Mouse (Mus musculus): ENCODE data around the gene Rsph6a. TPM values are rescaled to one million over a fixed set of nuclear protein-coding genes. Genes with fewer than 3 reads are reported as not detected.
"Not testable (repeated sequence)": the region's sequence is repeated elsewhere in the genome, so short reads cannot be mapped to it uniquely, and the experiment has no call there.

The Rsph6a gene
- polyA plus RNA-seq, 1 experiment from 2014 or later = not detected

DNA sequence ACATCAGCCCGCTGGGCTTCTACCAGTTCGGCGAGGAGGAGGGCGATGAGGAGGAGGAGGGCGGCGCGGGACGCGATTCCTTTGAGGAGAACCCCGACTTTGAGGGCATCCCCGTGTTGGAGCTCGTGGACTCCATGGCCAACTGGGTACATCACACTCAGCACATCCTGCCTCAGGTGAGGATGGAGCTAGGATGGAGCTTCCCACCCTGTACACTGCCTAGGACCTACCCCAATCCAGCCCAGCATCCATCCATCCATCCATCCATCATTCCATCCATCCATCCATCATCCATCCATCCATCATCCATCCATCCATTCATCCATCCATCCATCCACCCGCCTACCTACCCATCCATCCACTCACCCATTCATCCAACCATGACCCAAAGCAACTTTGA, 11.4 kb downstream of the Rsph6a start:
- CTCF ChIA-PET = interaction anchor here (1.0 kb wide), 1 partner anchor 10 kb away, joined by 4 read pairs; no protein-coding TSS in a partner anchor
- DNase-seq (ENCODE audit: low read depth, low spot score) = no peak
- POLR2A ChIA-PET = no interaction called here
- no peak for ATAC-seq
- TF ChIP-seq CTCF (IDR thresholded peaks at IDR 0.05) = no peak
- in situ Hi-C loops (cut with MboI; ENCODE audit: low pct_unique_long_range_greater_than_20kb) = no loop called here
- H3K27me3 ChIP-seq = peaks cover 9% of the 10 kb centered on the region

DNA sequence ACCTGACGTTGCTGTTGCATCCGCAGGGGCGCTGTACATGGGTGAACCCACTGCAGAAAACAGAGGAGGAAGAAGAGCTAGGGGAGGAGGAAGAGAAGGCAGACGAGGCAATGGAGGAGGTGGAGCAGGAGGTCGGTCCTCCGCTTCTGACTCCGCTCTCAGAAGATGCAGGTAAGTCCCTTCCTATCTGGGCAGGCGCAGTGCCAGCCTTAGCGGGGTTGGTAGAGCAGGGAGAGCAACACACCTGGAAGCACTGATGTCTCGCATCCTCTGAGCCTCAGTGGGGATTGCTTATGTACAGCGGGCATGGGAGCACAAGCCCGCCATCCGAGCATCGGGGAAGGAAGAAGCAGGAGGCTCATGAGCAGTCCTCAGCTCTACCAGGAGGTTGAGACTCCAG, 12.6 kb downstream of the Rsph6a start:
- ChIA-PET CTCF (interaction anchor here (0.8 kb wide), 1 partner anchor 88 kb away, joined by 3 read pairs; no protein-coding TSS in a partner anchor), POLR2A (no interaction called here)
- DNase-seq (ENCODE audit: low read depth, low spot score) = no peak
- in situ Hi-C loops (cut with MboI; ENCODE audit: low pct_unique_long_range_greater_than_20kb) = no loop called here
- TF ChIP-seq CTCF (IDR thresholded peaks at IDR 0.05) = no peak
- H3K27me3 ChIP-seq = peaks cover 9% of the 10 kb centered on the region
- peak; percentile 17 for ATAC-seq

DNA sequence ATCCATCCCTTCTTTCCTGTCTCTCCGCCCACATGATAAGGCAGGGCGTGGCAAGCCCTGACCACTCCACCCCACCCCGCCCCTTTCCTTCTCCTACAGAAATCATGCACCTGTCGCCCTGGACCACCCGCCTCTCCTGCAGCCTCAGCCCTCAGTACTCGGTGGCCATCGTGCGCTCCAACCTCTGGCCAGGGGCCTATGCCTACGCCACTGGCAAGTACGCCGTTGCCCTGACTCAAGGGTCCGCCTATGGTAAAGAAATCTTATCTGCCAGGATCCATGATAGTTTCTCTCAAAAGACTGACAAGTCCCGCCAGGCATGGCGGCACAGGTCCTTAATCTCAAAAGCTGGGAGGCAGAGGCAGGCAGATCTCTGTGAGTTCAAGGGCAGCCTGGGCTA, 13.4 kb downstream of the Rsph6a start:
- CTCF ChIA-PET = interaction anchor here (0.7 to 13.4 kb wide), 2 partner anchors 8 to 20 kb away, joined by 3 to 238 read pairs; partner anchors contain the start of genes Dmpk and Six5
- DNase-seq (ENCODE audit: low read depth, low spot score) = no peak
- peaks cover 9% of the 10 kb centered on the region for H3K27me3 ChIP-seq
- POLR2A ChIA-PET = no interaction called here
- no peak for ATAC-seq
- no peak for TF ChIP-seq CTCF (IDR thresholded peaks at IDR 0.05)
- in situ Hi-C loops (cut with MboI; ENCODE audit: low pct_unique_long_range_greater_than_20kb) = no loop called here

DNA sequence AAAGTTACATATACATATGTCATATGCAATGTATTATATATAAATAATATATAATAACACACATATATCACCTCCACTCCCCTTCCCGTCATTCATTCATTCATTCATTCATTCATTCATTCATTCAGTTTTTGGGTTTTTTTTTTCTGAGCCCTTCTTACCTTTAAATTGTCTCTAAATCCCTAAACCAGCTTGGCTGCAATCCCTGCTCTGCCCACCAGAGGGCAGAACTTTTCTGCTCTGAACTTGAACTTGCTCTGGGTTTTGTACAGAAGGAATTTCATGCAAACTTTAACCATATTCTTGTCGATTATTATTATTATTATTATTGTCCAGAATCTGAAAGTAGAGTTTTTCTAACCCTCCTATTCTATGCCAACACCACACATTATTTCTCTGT, 14.2 kb downstream of the Rsph6a start:
- POLR2A ChIA-PET = no interaction called here
- ATAC-seq (no peak), DNase-seq (ENCODE audit: low read depth, low spot score) (no peak)
- H3K27me3 ChIP-seq = peaks cover 9% of the 10 kb centered on the region
- TF ChIP-seq CTCF (IDR thresholded peaks at IDR 0.05) = peak; percentile 77
- CTCF ChIA-PET = interaction anchor here (0.7 to 13.4 kb wide), 4 partner anchors 9 to 73 kb away, joined by 3 to 238 read pairs (median 5); partner anchors contain the start of genes Dmpk and Six5
- in situ Hi-C loops (cut with MboI; ENCODE audit: low pct_unique_long_range_greater_than_20kb) = no loop called here

DNA sequence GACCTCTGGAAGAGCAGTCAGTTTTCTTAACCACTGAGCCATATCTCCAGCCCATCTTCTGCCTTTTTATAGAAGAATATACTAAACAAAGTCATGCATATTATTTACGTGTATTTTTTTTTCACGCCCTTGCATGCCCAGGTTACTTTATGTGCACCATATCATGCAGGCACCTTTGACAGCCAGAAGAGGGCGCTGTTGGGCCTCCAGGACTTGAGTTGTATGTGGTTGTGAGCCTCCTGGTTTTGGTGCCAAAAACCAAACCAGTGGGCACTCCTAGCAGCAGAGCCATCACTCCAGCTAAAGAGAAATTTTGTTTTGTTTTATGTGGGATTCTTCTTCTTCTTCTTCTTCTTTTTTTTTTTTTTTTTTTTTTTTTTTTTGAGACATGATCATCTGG, 15.0 kb downstream of the Rsph6a start:
- in situ Hi-C loops (cut with MboI; ENCODE audit: low pct_unique_long_range_greater_than_20kb) = no loop called here
- CTCF ChIA-PET = interaction anchor here (2.3 to 13.4 kb wide), 2 partner anchors 19 to 45 kb away, joined by 7 to 238 read pairs; partner anchors contain the start of genes Dmpk and Six5
- DNase-seq (ENCODE audit: low read depth, low spot score) = no peak

DNA sequence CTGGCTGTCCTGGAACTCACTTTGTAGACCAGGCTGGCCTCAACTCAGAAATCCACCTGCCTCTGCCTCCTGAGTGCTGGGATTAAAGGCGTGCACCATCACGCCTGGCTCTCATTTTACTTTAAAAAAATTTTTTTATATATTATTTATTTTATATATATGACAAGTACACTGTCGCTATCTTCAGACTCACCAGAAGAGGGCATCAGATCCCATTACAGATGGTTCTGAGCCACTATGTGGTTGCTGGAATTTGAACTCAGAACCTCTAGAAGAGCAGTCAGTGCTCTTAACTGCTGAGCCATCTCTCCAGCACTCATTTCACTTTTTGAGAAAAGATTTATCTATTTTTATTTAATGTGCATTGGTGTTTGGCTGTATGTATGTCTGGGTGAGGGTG, 16.5 kb downstream of the Rsph6a start:
- POLR2A ChIA-PET; ATAC-seq; DNase-seq (ENCODE audit: low read depth, low spot score); H3K27me3 ChIP-seq; in situ Hi-C loops (cut with MboI; ENCODE audit: low pct_unique_long_range_greater_than_20kb): not testable (repeated sequence)
- CTCF ChIA-PET = interaction anchor here (1.1 to 13.4 kb wide), 4 partner anchors 15 to 43 kb away, joined by 3 to 238 read pairs (median 5); partner anchors contain the start of genes Dmpk and Six5

More for the DNA sequence above, 15.0 kb downstream of the Rsph6a start:
- no peak for ATAC-seq
- peaks cover 9% of the 10 kb centered on the region for H3K27me3 ChIP-seq
- POLR2A ChIA-PET = no interaction called here
- peak; percentile 70 for TF ChIP-seq CTCF (IDR thresholded peaks at IDR 0.05)

DNA sequence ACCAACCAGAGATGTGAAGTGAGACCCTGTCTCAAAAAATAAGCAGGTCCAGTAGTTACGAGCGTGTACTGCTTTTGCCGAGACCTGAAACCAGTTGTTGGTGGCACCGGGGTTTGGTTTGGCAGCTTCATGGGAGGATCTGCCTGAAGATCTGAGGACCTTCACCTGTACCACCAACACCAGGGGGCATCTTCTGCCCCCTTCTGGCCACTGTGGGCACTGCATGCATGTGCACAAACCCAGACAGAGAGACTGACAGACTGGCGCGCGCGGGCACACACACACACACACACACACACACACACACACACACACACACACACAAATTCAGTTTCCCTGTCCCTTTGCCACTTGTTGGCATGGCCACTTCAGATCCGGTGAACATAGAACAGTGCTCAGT, 19.0 kb downstream of the Rsph6a start:
- POLR2A ChIA-PET = interaction anchor here (1.4 kb wide), 1 partner anchor 18 kb away, joined by 4 read pairs; no protein-coding TSS in a partner anchor
- in situ Hi-C loops (cut with MboI; ENCODE audit: low pct_unique_long_range_greater_than_20kb) = no loop called here
- CTCF ChIA-PET = interaction anchor here (13.4 kb wide), 1 partner anchor 15 kb away, joined by 238 read pairs; the partner anchor contains the start of genes Dmpk and Six5
- TF ChIP-seq CTCF (IDR thresholded peaks at IDR 0.05) = no peak
- ATAC-seq = no peak
- H3K27me3 ChIP-seq = no peaks in the 10 kb centered on the region
- no peak for DNase-seq (ENCODE audit: low read depth, low spot score)

DNA sequence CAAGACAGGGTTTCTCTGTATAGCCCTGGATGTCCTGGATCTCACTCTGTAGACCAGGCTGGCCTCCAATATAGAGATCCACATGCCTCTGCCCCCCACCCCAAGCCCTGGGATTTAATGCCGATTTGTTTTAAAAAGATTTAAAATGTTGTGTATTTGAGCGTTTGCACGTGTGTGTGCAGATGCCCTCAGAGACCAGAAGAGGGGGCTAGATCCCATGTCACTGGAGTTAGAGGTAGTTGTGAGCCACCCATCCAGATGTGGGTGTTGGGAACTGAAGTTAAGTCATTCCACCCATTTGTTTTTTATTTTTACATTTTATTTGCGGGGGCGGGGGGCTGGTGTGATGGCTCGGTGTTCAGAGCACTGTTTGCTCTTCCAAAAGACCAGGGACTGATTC, 20.0 kb downstream of the Rsph6a start:
- ATAC-seq (no peak), DNase-seq (ENCODE audit: low read depth, low spot score) (no peak)
- H3K27me3 ChIP-seq = no peaks in the 10 kb centered on the region
- TF ChIP-seq CTCF (IDR thresholded peaks at IDR 0.05) = no peak
- POLR2A ChIA-PET = interaction anchor here (0.6 kb wide), 1 partner anchor 13 kb away, joined by 3 read pairs; no protein-coding TSS in a partner anchor
- in situ Hi-C loops (cut with MboI; ENCODE audit: low pct_unique_long_range_greater_than_20kb) = no loop called here
- CTCF ChIA-PET = interaction anchor here (13.4 kb wide), 1 partner anchor 14 kb away, joined by 238 read pairs; the partner anchor contains the start of genes Dmpk and Six5

DNA sequence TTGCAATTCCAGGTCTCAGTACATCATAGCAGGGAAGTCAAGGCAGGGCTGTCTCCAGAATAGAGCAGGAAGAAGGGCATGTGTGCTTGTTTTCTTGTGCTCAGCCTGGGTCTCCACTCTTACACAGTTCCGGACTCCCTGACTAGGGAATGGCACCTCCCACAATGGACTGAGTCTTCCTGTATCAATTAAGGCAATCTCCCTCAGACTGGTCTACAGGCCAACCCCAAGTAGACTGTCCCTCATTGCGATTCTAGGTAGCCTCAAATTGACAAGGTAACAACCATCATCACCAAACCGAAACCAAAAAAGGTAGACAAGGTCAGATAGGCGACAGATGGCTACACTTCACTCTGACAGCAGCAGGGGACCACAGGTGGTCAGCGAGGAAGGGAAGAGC, 20.7 kb downstream of the Rsph6a start:
- ATAC-seq (no peak), DNase-seq (ENCODE audit: low read depth, low spot score) (no peak)
- ChIA-PET CTCF (interaction anchor here (13.4 kb wide), 1 partner anchor 13 kb away, joined by 238 read pairs; the partner anchor contains the start of genes Dmpk and Six5), POLR2A (interaction anchor here (1.1 to 3.7 kb wide), 4 partner anchors 8 to 18 kb away, joined by 4 to 36 read pairs (median 10); partner anchors contain the start of genes Dmpk and Six5)
- in situ Hi-C loops (cut with MboI; ENCODE audit: low pct_unique_long_range_greater_than_20kb) = no loop called here
- TF ChIP-seq CTCF (IDR thresholded peaks at IDR 0.05) = no peak
- H3K27me3 ChIP-seq = no peaks in the 10 kb centered on the region

DNA sequence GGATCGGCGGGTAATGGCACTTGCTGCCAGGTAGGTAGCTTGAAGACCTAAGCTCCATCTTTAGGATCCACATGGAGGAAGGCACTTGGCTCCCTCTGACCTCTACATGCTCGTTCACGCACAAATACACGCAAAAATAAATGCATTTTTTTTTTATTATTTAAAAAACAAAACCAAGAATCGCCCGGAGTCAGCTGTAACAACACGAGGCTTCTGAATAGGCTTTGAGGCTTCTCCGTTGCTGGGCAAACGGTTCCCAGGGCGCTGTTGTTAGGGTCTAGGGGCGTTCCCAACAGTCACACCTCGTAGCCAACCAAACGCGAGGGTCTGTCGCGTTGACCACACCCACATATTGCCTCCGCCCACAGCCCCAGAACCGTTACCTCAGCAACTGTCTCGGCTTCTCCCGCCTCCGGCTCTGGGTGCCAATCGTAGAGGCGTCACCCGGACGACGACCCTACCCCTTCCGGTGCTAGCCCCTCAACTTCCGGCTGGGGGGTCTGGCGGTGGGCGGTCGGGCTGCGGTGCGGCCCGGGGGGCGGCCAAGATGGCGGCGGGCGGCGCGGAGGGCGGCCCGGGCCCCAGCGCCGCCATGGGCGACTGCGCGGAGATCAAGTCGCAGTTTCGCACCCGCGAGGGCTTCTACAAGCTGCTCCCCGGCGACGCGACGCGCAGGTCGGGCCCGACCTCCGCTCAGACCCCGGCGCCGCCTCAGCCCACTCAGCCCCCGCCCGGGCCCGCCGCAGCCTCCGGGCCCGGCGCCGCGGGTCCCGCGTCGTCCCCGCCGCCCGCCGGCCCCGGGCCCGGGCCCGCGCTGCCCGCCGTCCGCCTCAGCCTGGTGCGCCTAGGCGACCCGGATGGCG, 21.5 kb downstream of the Rsph6a start, which contains the start of gene Dmwd:
Gene Dmwd (plus strand): TSS at position 505 of the 863 bp plus-strand sequence.
- no peak for TF ChIP-seq CTCF (IDR thresholded peaks at IDR 0.05)
- in situ Hi-C loops (cut with MboI; ENCODE audit: low pct_unique_long_range_greater_than_20kb) = no loop called here
- POLR2A ChIA-PET = interaction anchor here (0.6 to 3.7 kb wide), 6 partner anchors 8 to 34 kb away, joined by 4 to 36 read pairs (median 7); partner anchors contain the start of genes Dmpk and Six5
- H3K27me3 ChIP-seq = no peaks in the 10 kb centered on the region
- CTCF ChIA-PET = interaction anchor here (13.4 kb wide), 1 partner anchor 12 kb away, joined by 238 read pairs; the partner anchor contains the start of genes Dmpk and Six5
- ATAC-seq = peak; percentile 95
- DNase-seq (ENCODE audit: low read depth, low spot score) = peak; percentile 88
